Mouse (Mus musculus): ENCODE data around the gene Mbip. TPM values are rescaled to one million over a fixed set of nuclear protein-coding genes. Genes with fewer than 3 reads are reported as not detected.
A peak's percentile ranks its signal among the peaks of the same experiment; 100 is the strongest.

Mbip gene
- polyA plus RNA-seq (2015; fragmentation: Nextera tagmentation; extraction: Ambion mirVana) = 45.6 and 49.7 TPM in 2 replicates

- H3K9me3 ChIP-seq = no peaks in the 10 kb centered on the region
- H3K27me3 ChIP-seq = no peaks in the 10 kb centered on the region
- H3K4me2 ChIP-seq (replicated peaks) = peak within 1 kb of the TSS; percentile 57
- H3K4me3 ChIP-seq = peak within 1 kb of the TSS; percentile 72
- peak within 1 kb of the TSS; percentile 79 for H3K27ac ChIP-seq (replicated peaks)
- peaks cover 13% of the 10 kb centered on the region for H3K4me1 ChIP-seq
- WGBS = under 1% methylated on average over 35 of the region's 37 CpGs
- ATAC-seq (replicated peaks) = peak; percentile 100
- no peaks in the 10 kb centered on the region for H3K36me3 ChIP-seq
- peak within 1 kb of the TSS; percentile 86 for H3K9ac ChIP-seq (replicated peaks)
Observed at GRCm38 (mm10) chr12:56345367-56346089, at the start of gene Mbip. Gene Mbip, minus strand, starts transcription at chr12:56345894.

GRCm38 (mm10) chr12:56387647-56388205 lies 42.0 kb upstream of the Mbip start:
- ATAC-seq (replicated peaks) = peak; percentile 57

DNA sequence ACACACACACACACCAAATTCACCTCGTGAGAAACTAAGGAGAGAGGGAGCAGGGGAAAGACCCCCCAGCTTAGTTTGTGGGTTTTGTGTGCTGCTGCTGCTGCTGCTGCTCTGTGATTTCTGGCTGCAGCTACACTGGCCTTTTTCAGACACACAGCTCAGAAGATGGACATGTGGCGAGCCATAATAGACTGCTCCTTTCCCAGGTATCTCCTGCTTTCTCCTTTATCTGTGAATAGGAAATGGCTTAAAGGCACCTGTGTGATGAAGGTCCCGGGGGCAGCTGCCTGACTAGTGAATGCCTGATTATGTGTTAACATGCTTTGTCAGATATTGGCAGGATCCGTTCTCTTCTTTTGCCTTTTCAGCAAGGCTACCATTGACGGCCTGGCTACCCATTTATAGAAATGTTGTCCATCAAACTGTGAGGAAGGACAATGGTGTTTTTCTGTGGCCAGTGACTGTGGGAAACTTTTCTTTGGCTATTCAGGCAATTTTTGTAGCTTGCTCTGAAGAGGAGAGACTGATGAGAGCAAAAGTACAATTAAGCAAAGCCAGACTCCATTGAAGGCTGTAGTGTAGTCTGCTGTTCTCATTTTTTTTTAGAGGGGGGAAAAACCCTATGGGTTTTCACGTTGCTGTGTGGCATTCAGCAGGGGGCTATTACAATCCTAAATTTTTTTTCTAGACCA lies 41.4 kb upstream of the Mbip start:
- Histone ChIP-seq H3K9me3 (no peaks in the 10 kb centered on the region), H3K27me3 (no peaks in the 10 kb centered on the region), H3K9ac (replicated peaks) (no peak overlapping the region), H3K36me3 (no peaks in the 10 kb centered on the region), H3K27ac (replicated peaks) (peak overlapping the region; percentile 28; the same call in 1 of the 2 replicates), H3K4me1 (peaks cover 19% of the 10 kb centered on the region), H3K4me2 (replicated peaks) (no peak overlapping the region), H3K4me3 (no peak overlapping the region)
- 6% methylated on average over 5 of the region's 6 CpGs for WGBS
- peak; percentile 62 for ATAC-seq (replicated peaks)

More at GRCm38 (mm10) chr12:56387647-56388205, 42.0 kb upstream of the Mbip start:
- Histone ChIP-seq H3K36me3 (no peaks in the 10 kb centered on the region), H3K4me1 (peaks cover 19% of the 10 kb centered on the region), H3K27ac (replicated peaks) (peak overlapping the region; percentile 28; the same call in 1 of the 2 replicates), H3K9ac (replicated peaks) (no peak overlapping the region), H3K27me3 (no peaks in the 10 kb centered on the region), H3K4me2 (replicated peaks) (0 out of 2 replicates have a peak overlapping the region, but pooled peaks have one; percentile 14), H3K4me3 (no peak overlapping the region), H3K9me3 (no peaks in the 10 kb centered on the region)
- 19% methylated on average over 7 of the region's 7 CpGs for WGBS

DNA sequence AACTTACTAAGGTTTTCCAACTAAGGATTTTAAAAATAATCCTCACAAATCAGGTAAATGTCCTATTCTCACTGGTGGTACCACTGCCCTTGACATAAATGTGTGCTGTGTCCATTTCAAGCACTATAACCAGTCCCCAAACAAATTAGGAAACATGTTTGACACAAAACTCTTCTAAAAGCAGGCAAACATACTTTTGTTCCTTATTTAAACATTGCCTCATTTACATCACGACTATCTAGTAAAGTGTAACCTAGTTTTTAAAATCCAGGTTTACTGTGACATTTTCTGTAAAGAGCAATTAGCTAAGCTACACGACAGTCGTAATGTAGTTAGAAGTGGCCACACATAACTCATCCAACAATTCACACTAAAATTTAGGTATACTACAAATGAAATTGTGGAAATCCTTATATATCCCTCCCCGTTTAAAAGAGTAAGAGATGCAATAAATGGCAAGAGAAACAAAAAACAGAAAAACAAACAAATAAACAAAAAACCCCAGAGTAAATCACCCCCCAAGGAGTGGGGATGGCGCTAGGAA lies 851 bp downstream of the Mbip start:
- 5% methylated on average over 5 of the region's 5 CpGs for WGBS
- no peak for ATAC-seq (replicated peaks)
- Histone ChIP-seq H3K27ac (replicated peaks) (peak overlapping the region; percentile 79; the same call in 1 of the 2 replicates), H3K4me3 (peak overlapping the region; percentile 72), H3K27me3 (no peaks in the 10 kb centered on the region), H3K9ac (replicated peaks) (peak overlapping the region; percentile 86), H3K36me3 (no peaks in the 10 kb centered on the region), H3K4me1 (peaks cover 13% of the 10 kb centered on the region), H3K4me2 (replicated peaks) (peak overlapping the region; percentile 57), H3K9me3 (no peaks in the 10 kb centered on the region)

DNA sequence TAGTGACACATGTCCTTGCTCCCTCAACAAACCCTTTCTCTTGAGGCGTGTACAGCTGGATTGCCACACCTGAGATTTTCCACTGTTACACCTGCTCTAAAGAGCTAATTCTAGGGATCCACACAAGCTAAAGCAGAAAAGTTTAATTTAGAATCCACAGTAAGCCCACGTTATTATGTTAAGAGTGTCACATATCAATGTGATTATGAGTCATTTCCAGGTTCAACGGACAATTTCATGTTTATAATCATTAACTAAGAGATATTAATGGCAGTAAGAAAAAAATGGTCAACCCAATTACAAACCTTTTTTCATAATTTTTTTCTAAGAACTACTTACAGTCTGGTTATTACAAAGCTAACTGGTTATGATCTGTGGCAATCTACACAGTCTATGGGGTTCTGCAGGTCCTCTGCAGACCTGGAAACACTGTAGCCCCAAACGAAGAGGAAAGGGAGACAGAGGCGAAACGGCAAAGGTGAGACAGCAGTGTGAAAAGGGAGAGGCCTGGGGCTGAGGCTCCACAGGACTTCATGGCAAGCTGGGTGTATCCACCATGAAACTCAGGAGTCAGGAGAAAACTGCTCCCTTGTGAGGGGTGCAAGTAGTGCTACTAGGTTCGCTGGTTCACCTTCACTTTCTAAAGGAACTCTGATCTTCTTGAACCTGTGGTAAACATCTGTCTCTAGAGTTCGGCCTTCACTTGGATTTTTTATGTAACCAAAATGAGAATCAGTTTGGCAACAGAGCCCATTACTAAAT lies 6.2 kb downstream of the Mbip start:
- no peak overlapping the region for H3K9ac ChIP-seq (replicated peaks)
- H3K36me3 ChIP-seq = peaks cover 24% of the 10 kb centered on the region
- H3K9me3 ChIP-seq = no peaks in the 10 kb centered on the region
- no peak overlapping the region for H3K4me2 ChIP-seq (replicated peaks)
- no peak for ATAC-seq (replicated peaks)
- H3K4me1 ChIP-seq = peaks cover 11% of the 10 kb centered on the region
- H3K27ac ChIP-seq (replicated peaks) = no peak overlapping the region
- WGBS = 60% methylated on average over 8 of the region's 8 CpGs
- H3K27me3 ChIP-seq = no peaks in the 10 kb centered on the region
- no peak overlapping the region for H3K4me3 ChIP-seq

GRCm38 (mm10) chr12:56333461-56333860 lies 12.2 kb downstream of the Mbip start:
- 85% methylated on average over 2 of the region's 2 CpGs for WGBS
- peaks cover 58% of the 10 kb centered on the region for H3K36me3 ChIP-seq

GRCm38 (mm10) chr12:56332475-56332874 lies 13.2 kb downstream of the Mbip start:
- Histone ChIP-seq H3K4me3 (no peak overlapping the region), H3K27me3 (no peaks in the 10 kb centered on the region), H3K4me2 (replicated peaks) (no peak overlapping the region), H3K27ac (replicated peaks) (no peak overlapping the region), H3K4me1 (no peaks in the 10 kb centered on the region), H3K9me3 (no peaks in the 10 kb centered on the region), H3K36me3 (peaks cover 66% of the 10 kb centered on the region), H3K9ac (replicated peaks) (no peak overlapping the region)
- 95% methylated on average over 3 of the region's 3 CpGs for WGBS
- no peak for ATAC-seq (replicated peaks)

More at GRCm38 (mm10) chr12:56333461-56333860, 12.2 kb downstream of the Mbip start:
- no peak overlapping the region for H3K4me2 ChIP-seq (replicated peaks)
- ATAC-seq (replicated peaks) = no peak
- no peak overlapping the region for H3K9ac ChIP-seq (replicated peaks)
- H3K27me3 ChIP-seq = no peaks in the 10 kb centered on the region
- H3K9me3 ChIP-seq = no peaks in the 10 kb centered on the region
- H3K4me3 ChIP-seq = no peak overlapping the region
- no peak overlapping the region for H3K27ac ChIP-seq (replicated peaks)
- H3K4me1 ChIP-seq = no peaks in the 10 kb centered on the region

GRCm38 (mm10) chr12:56327448-56327998 lies 18.2 kb downstream of the Mbip start:
- Histone ChIP-seq H3K36me3 (peaks cover 41% of the 10 kb centered on the region), H3K4me2 (replicated peaks) (no peak overlapping the region), H3K27me3 (no peaks in the 10 kb centered on the region), H3K4me3 (no peak overlapping the region), H3K27ac (replicated peaks) (no peak overlapping the region), H3K4me1 (no peaks in the 10 kb centered on the region), H3K9me3 (no peaks in the 10 kb centered on the region), H3K9ac (replicated peaks) (no peak overlapping the region)
- no peak for ATAC-seq (replicated peaks)
- 89% methylated on average over 6 of the region's 6 CpGs for WGBS

GRCm38 (mm10) chr12:56325851-56326250 lies 19.8 kb downstream of the Mbip start:
- peaks cover 34% of the 10 kb centered on the region for H3K36me3 ChIP-seq
- no peak overlapping the region for H3K4me2 ChIP-seq (replicated peaks)
- WGBS = 91% methylated on average over 1 of the region's 1 CpGs
- H3K27ac ChIP-seq (replicated peaks) = no peak overlapping the region
- H3K4me3 ChIP-seq = no peak overlapping the region
- ATAC-seq (replicated peaks) = no peak
- no peaks in the 10 kb centered on the region for H3K27me3 ChIP-seq
- H3K9ac ChIP-seq (replicated peaks) = no peak overlapping the region
- H3K4me1 ChIP-seq = no peaks in the 10 kb centered on the region
- H3K9me3 ChIP-seq = no peaks in the 10 kb centered on the region

DNA sequence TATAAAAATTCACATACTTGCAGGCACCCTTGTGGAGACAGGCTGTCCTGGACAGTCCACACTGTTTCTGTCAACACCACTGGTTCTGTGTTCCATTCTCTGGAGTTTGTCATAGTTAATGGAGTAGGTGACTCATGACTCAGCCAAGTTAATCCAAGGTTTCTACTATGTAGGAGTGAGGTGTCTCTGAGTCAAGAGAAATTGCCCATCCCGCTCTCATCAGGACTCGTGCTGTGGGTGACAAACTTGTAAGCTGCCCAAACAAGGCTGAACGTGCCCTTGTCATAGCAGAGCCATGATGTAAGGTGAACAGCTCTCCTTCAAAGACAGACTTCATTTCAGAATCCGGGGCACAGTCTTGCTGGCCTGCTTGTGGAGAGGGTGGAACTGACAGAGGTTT lies 26.8 kb downstream of the Mbip start:
- H3K4me2 ChIP-seq (replicated peaks) = no peak overlapping the region
- H3K4me1 ChIP-seq = no peaks in the 10 kb centered on the region
- no peaks in the 10 kb centered on the region for H3K9me3 ChIP-seq
- H3K9ac ChIP-seq (replicated peaks) = no peak overlapping the region
- no peak overlapping the region for H3K27ac ChIP-seq (replicated peaks)
- no peaks in the 10 kb centered on the region for H3K27me3 ChIP-seq
- H3K36me3 ChIP-seq = no peaks in the 10 kb centered on the region
- ATAC-seq (replicated peaks) = no peak
- 92% methylated on average over 4 of the region's 4 CpGs for WGBS
- no peak overlapping the region for H3K4me3 ChIP-seq

DNA sequence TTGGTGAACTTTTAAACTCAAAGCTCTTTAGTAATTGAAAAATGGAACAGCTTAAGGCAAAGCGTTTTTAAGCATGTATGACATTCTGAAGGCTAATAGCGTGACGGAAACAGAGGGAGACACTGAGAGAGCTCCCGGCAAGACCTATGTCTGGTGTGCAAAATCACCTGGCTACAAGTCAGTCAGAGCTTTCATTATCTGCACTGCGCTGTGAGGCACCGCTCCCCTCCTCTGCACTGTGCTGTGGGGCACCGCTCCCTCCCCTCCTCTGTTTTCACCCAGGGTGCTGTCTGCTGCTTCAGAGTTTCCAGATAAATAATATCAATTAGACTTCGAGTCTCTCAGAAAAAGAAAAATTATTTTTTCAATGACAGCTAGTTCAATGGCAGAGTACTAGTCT lies 27.6 kb downstream of the Mbip start:
- Histone ChIP-seq H3K9ac (replicated peaks) (no peak overlapping the region), H3K27me3 (no peaks in the 10 kb centered on the region), H3K27ac (replicated peaks) (no peak overlapping the region), H3K4me1 (no peaks in the 10 kb centered on the region), H3K9me3 (no peaks in the 10 kb centered on the region), H3K4me3 (no peak overlapping the region), H3K36me3 (no peaks in the 10 kb centered on the region), H3K4me2 (replicated peaks) (no peak overlapping the region)
- ATAC-seq (replicated peaks) = no peak
- 80% methylated on average over 8 of the region's 8 CpGs for WGBS
